Mouse (Mus musculus): ENCODE results near the gene Hmgb1. TPM values are rescaled to one million over a fixed set of nuclear protein-coding genes. Genes with fewer than 3 reads are reported as not detected.
A peak's percentile ranks its signal among the peaks of the same experiment; 100 is the strongest.

Hmgb1 gene
- total and polyA plus RNA-seq, 3 experiments = 517 to 576 (median 529) TPM

DNA sequence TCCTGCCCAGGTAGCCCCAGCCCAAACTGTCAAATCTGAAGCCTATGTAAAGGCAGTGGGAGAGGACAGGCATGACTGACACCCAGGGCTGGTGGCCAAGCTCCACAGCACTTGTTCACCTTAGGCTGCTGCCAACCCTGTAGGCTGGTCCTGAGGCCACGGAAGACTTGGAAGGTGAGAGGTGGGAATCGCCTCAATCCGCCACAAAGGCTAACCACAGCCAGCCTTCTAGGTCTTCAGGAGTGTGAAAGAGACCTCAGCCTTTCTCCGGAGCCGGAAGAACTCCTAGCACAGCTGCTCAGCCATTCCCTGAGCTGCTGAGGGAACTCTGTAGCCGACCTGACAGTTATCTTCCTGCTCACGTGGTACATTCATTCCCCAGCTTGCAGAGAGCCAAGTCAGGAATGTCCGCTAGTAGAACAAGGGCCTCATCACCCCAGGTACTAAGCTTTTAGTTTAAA, 116.8 kb downstream of the Hmgb1 start:
- Histone ChIP-seq H3K4me3 (ENCODE audit: low read depth, low read length) (peak overlapping the region; percentile 66; the same call in 1 of the 2 replicates), H3K4me1 (ENCODE audit: insufficient read depth, low read depth, low read length) (peaks cover 30% of the 10 kb centered on the region), H3K36me3 (replicated peaks) (no peaks in the 10 kb centered on the region), H3K27me3 (ENCODE audit: insufficient read depth, low read length) (no peaks in the 10 kb centered on the region), H3K9me3 (replicated peaks) (no peaks in the 10 kb centered on the region)
- ATAC-seq (ENCODE audit: extremely low read depth, insufficient number of reproducible peaks, low FRiP score, poor library complexity, severe bottlenecking) = peak; percentile 51
- TF ChIP-seq TAL1 (conservative IDR thresholded peaks at IDR 0.05; ENCODE audit: low read depth, low read length) (no peak), GATA1 (IDR thresholded peaks at IDR 0.05; ENCODE audit: borderline replicate concordance, low read length) (no peak), CTCF (IDR thresholded peaks at IDR 0.05; ENCODE audit: low read depth, low read length) (no peak), POLR2AphosphoS5 (IDR thresholded peaks at IDR 0.05; ENCODE audit: insufficient replicate concordance, low read depth, low read length) (no peak), GATA2 (IDR thresholded peaks at IDR 0.05; ENCODE audit: borderline replicate concordance, low read depth, low read length) (no peak)
- peak; percentile 25 for DNase-seq (ENCODE audit: low spot score)

DNA sequence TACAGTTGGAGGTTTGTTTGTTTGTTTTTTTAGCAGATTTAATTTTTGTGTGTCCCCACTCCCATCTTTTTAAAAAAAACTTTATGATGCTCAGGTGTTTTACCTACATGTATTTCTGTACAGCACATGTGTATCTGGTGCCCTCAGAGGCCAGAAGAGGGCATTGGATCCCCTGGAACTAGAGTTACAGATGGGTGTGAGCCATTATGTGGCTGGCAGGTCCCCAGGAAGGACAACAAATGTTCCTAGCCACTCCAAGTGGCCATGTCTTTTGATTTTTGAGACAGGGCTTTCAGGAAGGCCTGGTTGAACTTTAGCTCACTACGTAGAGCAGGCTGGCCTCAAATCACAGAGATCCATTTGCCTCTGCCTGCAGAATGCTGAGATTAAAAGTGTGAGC, 121.5 kb downstream of the Hmgb1 start:
- no peak overlapping the region for H3K4me3 ChIP-seq (ENCODE audit: low read depth, low read length)
- H3K27me3 ChIP-seq (ENCODE audit: insufficient read depth, low read length) = no peaks in the 10 kb centered on the region
- DNase-seq (ENCODE audit: low spot score) = no peak
- no peaks in the 10 kb centered on the region for H3K36me3 ChIP-seq (replicated peaks)
- H3K4me1 ChIP-seq (ENCODE audit: insufficient read depth, low read depth, low read length) = peaks cover 16% of the 10 kb centered on the region
- no peak for ATAC-seq (ENCODE audit: extremely low read depth, insufficient number of reproducible peaks, low FRiP score, poor library complexity, severe bottlenecking)
- H3K9me3 ChIP-seq (replicated peaks) = no peaks in the 10 kb centered on the region
- no peak for TF ChIP-seq GATA2 (IDR thresholded peaks at IDR 0.05; ENCODE audit: borderline replicate concordance, low read depth, low read length)
- no peak for TF ChIP-seq CTCF (IDR thresholded peaks at IDR 0.05; ENCODE audit: low read depth, low read length)
- no peak for TF ChIP-seq TAL1 (conservative IDR thresholded peaks at IDR 0.05; ENCODE audit: low read depth, low read length)
- no peak for TF ChIP-seq GATA1 (IDR thresholded peaks at IDR 0.05; ENCODE audit: borderline replicate concordance, low read length)
- TF ChIP-seq POLR2AphosphoS5 (IDR thresholded peaks at IDR 0.05; ENCODE audit: insufficient replicate concordance, low read depth, low read length) = no peak

DNA sequence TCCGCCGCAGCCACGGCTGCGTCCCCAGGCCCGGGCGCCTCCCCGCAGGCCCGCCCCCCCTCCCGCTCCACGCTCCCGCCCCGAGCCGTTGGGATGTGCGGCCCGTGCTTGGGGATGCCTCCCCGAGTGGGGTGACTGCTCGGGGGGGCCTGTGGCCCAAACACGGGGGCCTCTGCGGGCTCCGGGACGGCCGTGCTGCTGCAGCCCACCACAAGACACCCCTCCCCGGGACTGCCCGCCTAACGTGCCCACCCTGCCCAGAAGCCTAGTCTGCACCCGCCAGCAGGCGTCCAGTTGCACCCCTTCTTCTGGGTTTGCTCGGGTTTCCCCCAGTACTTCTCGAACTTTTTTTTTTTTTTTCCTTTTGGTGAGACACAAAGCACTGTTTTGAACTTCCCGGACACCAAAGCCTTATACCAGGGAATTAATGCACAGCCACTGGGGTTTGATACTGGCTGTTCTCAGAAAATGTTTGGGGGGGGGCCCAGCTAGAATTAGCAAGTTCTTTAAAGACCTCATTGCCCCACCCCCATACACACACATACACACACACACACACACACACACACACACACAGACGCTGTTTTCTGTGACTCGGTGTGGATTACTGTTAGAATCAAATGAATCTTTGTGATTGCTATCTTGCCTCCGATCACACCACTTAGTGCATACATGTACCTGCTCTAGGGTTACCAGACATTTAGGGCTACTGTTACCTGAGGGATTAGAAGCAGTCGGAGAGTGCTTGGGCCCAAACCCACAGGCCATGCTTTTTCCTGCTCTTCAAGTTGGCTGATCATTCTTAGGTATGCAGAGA, 130.7 kb downstream of the Hmgb1 start:
- Histone ChIP-seq H3K27me3 (ENCODE audit: insufficient read depth, low read length) (no peaks in the 10 kb centered on the region), H3K4me3 (ENCODE audit: low read depth, low read length) (peak overlapping the region; percentile 84), H3K9me3 (replicated peaks) (no peaks in the 10 kb centered on the region), H3K4me1 (ENCODE audit: insufficient read depth, low read depth, low read length) (peaks cover 17% of the 10 kb centered on the region), H3K36me3 (replicated peaks) (peaks cover 24% of the 10 kb centered on the region)
- TF ChIP-seq GATA1 (IDR thresholded peaks at IDR 0.05; ENCODE audit: borderline replicate concordance, low read length) (no peak), CTCF (IDR thresholded peaks at IDR 0.05; ENCODE audit: low read depth, low read length) (no peak), TAL1 (conservative IDR thresholded peaks at IDR 0.05; ENCODE audit: low read depth, low read length) (no peak), GATA2 (IDR thresholded peaks at IDR 0.05; ENCODE audit: borderline replicate concordance, low read depth, low read length) (no peak), POLR2AphosphoS5 (IDR thresholded peaks at IDR 0.05; ENCODE audit: insufficient replicate concordance, low read depth, low read length) (no peak)
- DNase-seq (ENCODE audit: low spot score) (peak; percentile 53), ATAC-seq (ENCODE audit: extremely low read depth, insufficient number of reproducible peaks, low FRiP score, poor library complexity, severe bottlenecking) (no peak)

DNA sequence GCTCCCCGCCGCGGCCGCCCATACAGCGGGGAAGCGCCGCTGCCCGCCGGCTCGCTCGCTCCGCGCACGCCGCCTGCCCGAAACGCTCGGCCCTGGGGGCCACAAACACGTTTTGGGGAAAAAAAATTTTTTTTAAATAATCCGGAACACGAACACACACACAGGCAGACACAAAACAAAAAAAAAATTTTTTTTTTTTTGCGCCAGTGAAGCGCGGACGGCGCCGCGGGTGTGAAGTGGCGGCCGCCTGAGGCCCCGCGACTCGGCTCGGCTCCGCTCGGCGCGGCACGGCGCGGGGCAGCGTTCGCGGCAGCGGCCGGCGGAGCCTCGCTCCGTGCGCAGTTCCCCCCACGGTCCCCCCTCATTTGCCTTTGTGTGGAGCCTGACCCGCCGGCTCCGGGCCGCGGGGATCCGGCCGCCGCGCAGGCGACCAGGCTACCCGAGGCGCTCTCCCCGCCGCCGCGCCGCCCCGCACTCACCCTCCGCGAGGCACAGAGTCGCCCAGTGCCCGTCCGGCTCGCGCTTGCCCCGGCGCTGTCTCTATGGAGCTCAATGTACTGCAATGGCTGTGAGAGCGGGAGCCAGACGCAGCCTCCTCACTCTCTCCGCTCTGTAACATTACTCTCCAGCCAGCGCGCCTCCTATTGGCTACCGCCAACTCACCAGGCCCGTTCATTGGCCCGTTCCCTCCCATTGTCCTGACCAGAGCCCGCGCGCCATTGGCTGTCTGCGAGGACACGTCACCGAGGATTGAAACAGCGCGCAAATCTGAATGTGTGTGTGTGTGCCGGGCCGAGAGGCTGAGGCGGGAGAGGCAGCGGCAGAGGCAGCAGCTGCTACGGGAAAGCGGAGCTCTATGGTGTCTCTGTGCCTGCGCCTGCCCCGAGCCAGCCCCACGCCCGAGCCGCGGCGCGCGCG, 131.6 kb downstream of the Hmgb1 start:
- ATAC-seq (ENCODE audit: extremely low read depth, insufficient number of reproducible peaks, low FRiP score, poor library complexity, severe bottlenecking) (peak; percentile 98), DNase-seq (ENCODE audit: low spot score) (peak; percentile 94)
- Histone ChIP-seq H3K4me1 (ENCODE audit: insufficient read depth, low read depth, low read length) (peaks cover 17% of the 10 kb centered on the region), H3K4me3 (ENCODE audit: low read depth, low read length) (peak overlapping the region; percentile 84), H3K36me3 (replicated peaks) (peaks cover 24% of the 10 kb centered on the region), H3K9me3 (replicated peaks) (no peaks in the 10 kb centered on the region), H3K27me3 (ENCODE audit: insufficient read depth, low read length) (no peaks in the 10 kb centered on the region)
- TF ChIP-seq GATA1 (IDR thresholded peaks at IDR 0.05; ENCODE audit: borderline replicate concordance, low read length) (no peak), CTCF (IDR thresholded peaks at IDR 0.05; ENCODE audit: low read depth, low read length) (no peak), POLR2AphosphoS5 (IDR thresholded peaks at IDR 0.05; ENCODE audit: insufficient replicate concordance, low read depth, low read length) (no peak), TAL1 (conservative IDR thresholded peaks at IDR 0.05; ENCODE audit: low read depth, low read length) (no peak), GATA2 (IDR thresholded peaks at IDR 0.05; ENCODE audit: borderline replicate concordance, low read depth, low read length) (no peak)

DNA sequence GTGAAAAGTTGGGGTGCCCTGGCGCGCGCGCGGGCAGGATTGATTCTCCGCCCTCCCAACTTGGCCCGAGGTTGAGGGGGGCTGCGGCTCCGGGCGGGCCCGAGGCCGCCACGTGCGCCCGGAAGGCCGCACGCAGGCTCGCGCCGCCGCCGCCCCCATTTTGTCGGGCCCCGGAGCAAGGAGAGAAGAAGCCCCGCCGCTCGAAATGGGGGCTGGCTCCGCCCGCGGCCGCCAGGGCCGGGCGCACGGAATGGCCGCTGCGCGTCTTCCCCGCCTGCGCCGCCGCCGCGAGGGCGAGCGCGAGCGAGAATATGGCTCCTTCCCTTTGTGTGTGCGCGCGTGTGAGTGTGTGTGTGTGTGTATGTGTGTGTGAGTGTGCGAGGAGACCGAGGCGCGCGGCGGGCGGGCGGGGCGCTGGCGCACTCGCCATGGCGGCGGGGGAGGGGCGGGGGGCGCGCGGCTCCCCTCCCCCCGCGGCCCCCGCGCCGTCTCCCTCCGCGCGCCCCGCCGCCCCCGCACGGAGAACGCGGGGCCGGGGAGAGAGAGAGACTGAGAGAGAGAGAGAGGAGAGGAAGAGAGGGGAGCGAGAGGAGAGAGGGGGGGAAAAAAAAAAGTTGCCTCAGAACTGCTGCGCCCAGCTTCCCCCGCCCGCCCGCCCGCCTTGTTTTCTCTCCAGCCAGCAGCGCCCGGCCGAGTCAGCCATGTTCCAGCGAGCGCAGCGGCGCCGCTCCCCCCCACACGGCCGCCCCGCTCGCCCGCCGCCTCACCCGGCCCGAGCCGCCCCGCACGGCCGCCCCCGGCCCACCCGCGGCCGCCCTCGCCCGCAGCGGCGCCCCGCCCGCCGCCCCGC, 132.5 kb downstream of the Hmgb1 start:
- no peaks in the 10 kb centered on the region for H3K27me3 ChIP-seq (ENCODE audit: insufficient read depth, low read length)
- peak overlapping the region; percentile 84 for H3K4me3 ChIP-seq (ENCODE audit: low read depth, low read length)
- peaks cover 26% of the 10 kb centered on the region for H3K36me3 ChIP-seq (replicated peaks)
- H3K9me3 ChIP-seq (replicated peaks) = no peaks in the 10 kb centered on the region
- DNase-seq (ENCODE audit: low spot score) = peak; percentile 42
- peaks cover 17% of the 10 kb centered on the region for H3K4me1 ChIP-seq (ENCODE audit: insufficient read depth, low read depth, low read length)
- ATAC-seq (ENCODE audit: extremely low read depth, insufficient number of reproducible peaks, low FRiP score, poor library complexity, severe bottlenecking) = no peak
- TF ChIP-seq GATA2 (IDR thresholded peaks at IDR 0.05; ENCODE audit: borderline replicate concordance, low read depth, low read length) = no peak
- no peak for TF ChIP-seq CTCF (IDR thresholded peaks at IDR 0.05; ENCODE audit: low read depth, low read length)
- no peak for TF ChIP-seq POLR2AphosphoS5 (IDR thresholded peaks at IDR 0.05; ENCODE audit: insufficient replicate concordance, low read depth, low read length)
- no peak for TF ChIP-seq TAL1 (conservative IDR thresholded peaks at IDR 0.05; ENCODE audit: low read depth, low read length)
- TF ChIP-seq GATA1 (IDR thresholded peaks at IDR 0.05; ENCODE audit: borderline replicate concordance, low read length) = no peak
